In the genomic region with DNA sequence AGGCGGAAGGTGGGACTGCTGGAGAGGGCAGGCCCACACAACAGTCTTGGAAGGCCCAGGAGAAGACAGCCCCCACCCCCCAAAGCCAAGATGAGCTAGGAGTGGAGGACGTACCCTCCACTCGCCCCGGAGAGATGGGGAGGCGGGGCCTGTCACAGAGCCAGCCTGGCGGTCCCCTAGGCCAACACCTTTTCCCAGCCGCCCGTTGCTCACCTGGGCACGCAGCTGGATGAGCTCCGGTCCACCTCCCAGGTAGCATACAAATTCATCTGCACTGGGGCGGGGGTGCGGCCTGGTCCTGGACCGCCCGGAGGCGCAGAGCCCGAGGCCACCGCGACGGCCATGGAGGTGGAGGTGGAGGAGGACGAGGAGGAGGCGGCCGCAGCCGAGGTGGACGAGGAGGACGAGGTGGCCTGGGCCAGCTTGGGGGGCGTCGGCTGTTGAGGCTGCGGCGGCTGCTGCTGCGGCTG, we compare ENCODE assay signal across 8 mouse cellular contexts. TPM values are rescaled to one million over a fixed set of nuclear protein-coding genes. Genes with fewer than 3 reads are reported as not detected.
DNase-seq lines count a peak whose midpoint lies in the region; ATAC-seq and TF ChIP-seq lines count a peak whose summit lies in the region.

No protein-coding gene starts in this region.

- H3K4me2 ChIP-seq in limb, embryonic 15.5 days = peak overlapping the region; percentile 64
- peak overlapping the region; percentile 84 for H3K4me2 ChIP-seq in midbrain, embryonic 16.5 days (ENCODE audit: low read length)

- ATAC-seq in limb, embryonic 15.5 days (ENCODE audit: insufficient number of reproducible peaks, low FRiP score, low TSS enrichment, low read depth) = peak; percentile 52
- ATAC-seq in midbrain, embryonic 16.5 days = peak; percentile 74

- TF ChIP-seq CTCF in gastrocnemius, adult 2 months (IDR thresholded peaks at IDR 0.05) = no peak
- no peak for TF ChIP-seq CTCF in testis, adult 2 months (IDR thresholded peaks at IDR 0.05; ENCODE audit: control insufficient read depth, insufficient read depth, insufficient replicate concordance, low read depth, low read length)

- DNase-seq in heart, adult 11 months = peak; percentile 97
- DNase-seq in heart, adult 8-10 months (ENCODE audit: low spot score) = no peak
- DNase-seq in cerebellum, postnatal 25 days = peak; percentile 53 to 67
- peak; percentile 63 for DNase-seq in gastrocnemius, adult 2 months
- peak; percentile 61 for DNase-seq in induced T-regulatory cell, adult 2 months (ENCODE audit: low read depth)

- peak overlapping the region; percentile 99 for H3K4me3 ChIP-seq in gastrocnemius, adult 2 months
- H3K4me3 ChIP-seq in limb, embryonic 15.5 days = peak overlapping the region; percentile 92
- H3K4me3 ChIP-seq in midbrain, embryonic 16.5 days (ENCODE audit: low read depth, low read length) = peak overlapping the region; percentile 99
- H3K4me3 ChIP-seq in testis, adult 2 months (ENCODE audit: control insufficient read depth, low read depth, low read length) = peak overlapping the region; percentile 99

- peak overlapping the region; percentile 93 for H3K27ac ChIP-seq in gastrocnemius, adult 2 months
- peak overlapping the region; percentile 95 for H3K27ac ChIP-seq in limb, embryonic 15.5 days
- H3K27ac ChIP-seq in midbrain, embryonic 16.5 days (ENCODE audit: low read length) = peak overlapping the region; percentile 93
- H3K27ac ChIP-seq in testis, adult 2 months (ENCODE audit: control insufficient read depth, insufficient read depth, low read depth, low read length) = peak overlapping the region; percentile 75

- H3K4me1 ChIP-seq in limb, embryonic 15.5 days = peaks cover 18% of the 10 kb centered on the region
- H3K4me1 ChIP-seq in midbrain, embryonic 16.5 days (ENCODE audit: control insufficient read depth, insufficient read depth, low read length) = peaks cover 32% of the 10 kb centered on the region
- H3K4me1 ChIP-seq in testis, adult 2 months (ENCODE audit: control insufficient read depth, insufficient read depth, low read length) = peaks cover 12% of the 10 kb centered on the region

- TF ChIP-seq POLR2A in testis, adult 2 months (IDR thresholded peaks at IDR 0.05; ENCODE audit: control insufficient read depth, low read depth, low read length) = no peak

- peak overlapping the region; percentile 85 for H3K9ac ChIP-seq in limb, embryonic 15.5 days
- peak overlapping the region; percentile 99 for H3K9ac ChIP-seq in midbrain, embryonic 16.5 days (ENCODE audit: low read depth, low read length)

- peaks cover 32% of the 10 kb centered on the region for H3K36me3 ChIP-seq in limb, embryonic 15.5 days
- H3K36me3 ChIP-seq in midbrain, embryonic 16.5 days (ENCODE audit: control insufficient read depth, insufficient read depth, low read length) = peaks cover 10% of the 10 kb centered on the region
- H3K36me3 ChIP-seq in testis, adult 2 months (ENCODE audit: control insufficient read depth, insufficient read depth, low read length) = peaks cover 2% of the 10 kb centered on the region; the same call in 1 of the 2 replicates

- WGBS in limb, embryonic 15.5 days = under 1% methylated on average over 27 of the region's 30 CpGs
- WGBS in midbrain, embryonic 16.5 days = under 1% methylated on average over 26 of the region's 30 CpGs

- H3K27me3 ChIP-seq in limb, embryonic 15.5 days = no peaks in the 10 kb centered on the region
- no peaks in the 10 kb centered on the region for H3K27me3 ChIP-seq in midbrain, embryonic 16.5 days (ENCODE audit: control insufficient read depth, insufficient read depth, low read depth, low read length)
- H3K27me3 ChIP-seq in testis, adult 2 months (ENCODE audit: control insufficient read depth, insufficient read depth, low read length) = no peaks in the 10 kb centered on the region

- H3K9me3 ChIP-seq in limb, embryonic 15.5 days = no peaks in the 10 kb centered on the region
- H3K9me3 ChIP-seq in midbrain, embryonic 16.5 days (replicated peaks; ENCODE audit: control insufficient read depth, low read length, poor library complexity, severe bottlenecking) = no peaks in the 10 kb centered on the region

- intact Hi-C loops in gastrocnemius, adult 2 months (cut with DNase I) = loop anchor here (5.0 kb wide), 1 partner anchor 75 kb away; no protein-coding TSS in a partner anchor

RNA-seq across cellular contexts. Expression of a gene that starts 0.6 kb away (rescaled TPM):
- total RNA-seq in heart, adult 8-10 months (2022) = 10 to 100 TPM; 18.6 to 21.9 (median 20.8) TPM
- 1 to 10 TPM; 5.2 to 8.5 TPM for total RNA-seq in gastrocnemius, adult 2 months (2021)
- polyA plus RNA-seq in limb, embryonic 15.5 days (2015; fragmentation: Nextera tagmentation; extraction: Ambion mirVana) = 19.9 and 23.7 TPM in 2 replicates
- polyA plus RNA-seq in midbrain, embryonic 16.5 days (2015; fragmentation: Nextera tagmentation; extraction: Ambion mirVana) = 50.7 and 52.2 TPM in 2 replicates
- 163 and 169 TPM in 2 replicates for polyA plus RNA-seq in testis, adult 2 months (2012; rRNA removed)

RNA-seq across cellular contexts. Expression of a gene that starts 22.9 kb away (rescaled TPM):
- 100 to 1,000 TPM; 108 to 125 (median 119) TPM for total RNA-seq in heart, adult 8-10 months (2022)
- total RNA-seq in gastrocnemius, adult 2 months (2021) = 10 to 100 TPM; 66.5 to 78.9 TPM
- 291 and 302 TPM in 2 replicates for polyA plus RNA-seq in limb, embryonic 15.5 days (2015; fragmentation: Nextera tagmentation; extraction: Ambion mirVana)
- 326 and 331 TPM in 2 replicates for polyA plus RNA-seq in midbrain, embryonic 16.5 days (2015; fragmentation: Nextera tagmentation; extraction: Ambion mirVana)
- polyA plus RNA-seq in testis, adult 2 months (2012; rRNA removed) = 92.2 and 93.4 TPM in 2 replicates

RNA-seq across cellular contexts. Expression of a gene that starts 25.8 kb away (rescaled TPM):
- 10 to 100 TPM; 22.3 to 32.9 (median 25.1) TPM for total RNA-seq in heart, adult 8-10 months (2022)
- under 1 TPM in 1 of 2 experiments, not detected in 1; 0.11 TPM for total RNA-seq in gastrocnemius, adult 2 months (2021)
- 4.7 and 5.5 TPM in 2 replicates for polyA plus RNA-seq in limb, embryonic 15.5 days (2015; fragmentation: Nextera tagmentation; extraction: Ambion mirVana)
- polyA plus RNA-seq in midbrain, embryonic 16.5 days (2015; fragmentation: Nextera tagmentation; extraction: Ambion mirVana) = 41.6 and 49.4 TPM in 2 replicates
- polyA plus RNA-seq in testis, adult 2 months (2012; rRNA removed) = 2.2 and 2.4 TPM in 2 replicates
